Mouse (Mus musculus): ENCODE results near the gene Atg4a.

Gene Atg4a

GRCm38 (mm10) chrX:141158160-141158559 lies 201.5 kb downstream of the Atg4a start:
- peak; percentile 21 for DNase-seq (ENCODE audit: low read depth, low spot score)

- no peak for DNase-seq (ENCODE audit: low read depth, low spot score)
Measured at GRCm38 (mm10) chrX:141160371-141160770, 203.7 kb downstream of the Atg4a start.

DNA sequence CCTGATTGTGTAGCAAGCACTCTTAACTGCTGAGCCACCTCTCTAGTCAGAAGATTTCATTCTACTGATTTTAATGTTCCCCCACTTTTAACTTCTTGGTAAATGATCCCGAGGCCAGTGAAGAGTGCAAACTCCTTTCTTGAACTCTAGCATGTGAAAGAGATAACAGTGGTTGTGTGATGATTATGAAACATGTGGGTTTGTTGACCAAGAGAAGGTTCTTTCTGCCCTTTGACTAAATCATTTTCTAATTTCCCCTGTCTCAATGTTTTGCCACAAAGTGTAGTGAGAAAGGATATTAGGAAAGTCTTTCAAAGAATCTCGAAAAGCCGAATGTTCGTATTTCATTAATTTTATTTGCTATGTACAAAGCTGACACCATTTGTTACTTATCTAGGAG lies 208.4 kb downstream of the Atg4a start:
- no peak for DNase-seq (ENCODE audit: low read depth, low spot score)

GRCm38 (mm10) chrX:141175353-141175752 lies 218.6 kb downstream of the Atg4a start:
- DNase-seq (ENCODE audit: low read depth, low spot score): peak; percentile 50

DNA sequence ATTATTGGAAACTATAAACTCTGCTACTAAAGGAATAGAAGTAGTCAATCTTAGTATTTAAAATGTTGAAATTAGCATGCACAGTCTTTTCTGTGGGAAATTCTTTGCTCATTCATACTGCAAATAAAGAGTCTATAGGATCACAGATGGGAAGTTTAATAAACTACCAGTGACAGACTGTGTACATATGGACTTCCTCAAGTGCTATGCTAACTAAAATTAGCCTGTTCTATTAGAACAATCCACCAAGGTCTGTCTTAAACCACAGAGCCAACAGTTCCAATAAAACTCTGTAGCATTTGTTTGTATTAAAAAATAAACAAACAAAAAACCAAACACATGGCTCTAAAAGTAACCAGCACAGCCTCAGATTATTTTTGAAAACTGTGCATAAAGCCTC lies 238.3 kb downstream of the Atg4a start:
- DNase-seq (ENCODE audit: low read depth, low spot score): no peak

GRCm38 (mm10) chrX:141198993-141199392 lies 242.3 kb downstream of the Atg4a start:
- no peak for DNase-seq (ENCODE audit: low read depth, low spot score)

GRCm38 (mm10) chrX:141212802-141213201 lies 256.1 kb downstream of the Atg4a start:
- peak; percentile 24 for DNase-seq (ENCODE audit: low read depth, low spot score)
